Mouse (Mus musculus) c-Kit-positive CD71-positive TER-119-negative erythroid progenitor cells, embryonic 14.5 days (primary cell): Measurements from ENCODE around the gene Myo16.

ENCODE experiments used
- DNase-seq: peaks from one replicate; pipeline ENCODE4 v3.0.0-alpha.2; 2013; ENCODE audit warnings: low read depth

Myo16 gene

DNA sequence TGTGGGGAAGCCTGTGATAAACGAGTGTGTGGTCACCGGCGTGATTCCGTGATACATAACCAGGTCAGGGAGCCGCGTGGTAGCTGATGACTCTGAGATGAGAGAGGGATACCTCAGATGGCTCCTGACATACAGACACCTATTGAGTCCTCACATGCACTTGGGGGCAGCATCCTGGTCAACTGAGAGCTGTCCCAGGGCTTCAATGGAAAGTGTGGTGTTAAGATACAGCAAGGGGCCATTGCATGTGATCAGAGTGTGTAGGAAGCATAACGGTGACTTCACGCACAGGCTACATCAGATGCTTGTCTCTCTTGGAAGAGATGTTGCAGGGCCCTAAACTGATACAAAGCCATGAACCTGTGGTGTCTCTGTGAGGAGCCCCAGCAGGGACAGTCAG lies 260.2 kb downstream of the Myo16 start:
- DNase-seq: no peak

DNA sequence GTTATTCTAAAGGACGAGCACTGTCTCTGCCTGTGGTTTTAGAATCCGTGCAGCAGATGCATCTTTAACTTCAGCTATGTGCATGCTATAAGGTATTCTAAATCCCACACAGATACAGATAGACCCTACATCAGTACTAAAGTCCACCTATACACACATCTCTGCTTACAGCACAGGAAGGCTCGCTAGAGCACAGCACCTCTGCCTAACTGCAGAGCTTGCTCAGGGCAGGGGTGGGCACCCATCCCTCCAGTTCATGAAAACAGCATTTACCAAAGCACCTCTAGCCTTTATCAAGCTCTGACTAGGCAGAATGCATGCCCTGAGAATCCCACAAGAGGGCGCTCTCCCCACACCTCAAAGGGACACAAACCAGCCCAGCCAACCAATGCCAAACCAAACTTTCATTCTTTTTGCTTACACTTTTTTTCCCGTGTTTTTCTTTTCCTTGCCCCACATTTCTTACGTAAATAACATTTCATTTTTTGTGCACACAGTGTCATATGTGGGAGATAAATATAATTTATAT lies 261.0 kb downstream of the Myo16 start:
- peak; percentile 29 for DNase-seq

GRCm38 (mm10) chr8:10415288-10415687 lies 261.6 kb downstream of the Myo16 start:
- DNase-seq: no peak

DNA sequence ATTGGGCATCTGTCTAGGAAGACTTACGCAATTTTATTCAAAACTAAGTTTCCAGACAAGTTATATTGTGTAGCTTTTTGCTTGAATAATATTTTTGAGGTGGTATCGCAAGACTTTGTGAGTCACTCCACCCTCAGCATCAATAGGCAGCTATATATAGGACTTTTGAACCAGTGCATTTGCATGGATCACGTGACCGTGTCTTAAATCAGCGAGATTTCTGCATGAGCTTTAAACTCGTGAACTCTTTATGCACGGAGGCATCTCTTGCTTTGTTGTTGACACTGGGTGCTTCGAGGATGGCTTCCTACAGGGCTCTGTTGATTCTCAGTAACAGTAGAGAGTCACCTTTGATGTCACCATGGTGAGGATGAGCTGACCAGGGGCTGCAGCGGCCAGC lies 262.2 kb downstream of the Myo16 start:
- DNase-seq: no peak

- DNase-seq: no peak
Observed at GRCm38 (mm10) chr8:10416806-10417205, 263.1 kb downstream of the Myo16 start.

GRCm38 (mm10) chr8:10417281-10417680 lies 263.6 kb downstream of the Myo16 start:
- no peak for DNase-seq

GRCm38 (mm10) chr8:10418013-10418412 lies 264.3 kb downstream of the Myo16 start:
- DNase-seq: no peak

DNA sequence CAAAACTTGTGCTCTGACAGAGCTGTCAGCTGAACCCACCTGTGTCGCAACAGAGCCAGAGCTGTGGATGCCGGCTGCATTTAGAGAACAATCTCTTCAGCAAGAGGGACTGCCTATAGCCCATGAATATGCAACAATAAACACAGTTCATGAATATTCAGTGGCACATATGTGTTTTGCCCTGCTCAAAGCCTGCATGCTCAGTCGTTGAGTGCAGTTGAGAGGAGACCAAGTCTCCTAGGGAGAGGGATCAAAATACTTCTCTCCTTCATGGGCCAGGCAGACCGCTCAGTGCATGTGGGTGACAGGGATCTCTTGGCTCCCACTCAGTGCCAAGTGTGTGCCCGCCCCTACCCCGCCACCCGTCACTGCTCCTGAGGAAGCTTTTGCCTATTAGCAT lies 265.3 kb downstream of the Myo16 start:
- no peak for DNase-seq

DNA sequence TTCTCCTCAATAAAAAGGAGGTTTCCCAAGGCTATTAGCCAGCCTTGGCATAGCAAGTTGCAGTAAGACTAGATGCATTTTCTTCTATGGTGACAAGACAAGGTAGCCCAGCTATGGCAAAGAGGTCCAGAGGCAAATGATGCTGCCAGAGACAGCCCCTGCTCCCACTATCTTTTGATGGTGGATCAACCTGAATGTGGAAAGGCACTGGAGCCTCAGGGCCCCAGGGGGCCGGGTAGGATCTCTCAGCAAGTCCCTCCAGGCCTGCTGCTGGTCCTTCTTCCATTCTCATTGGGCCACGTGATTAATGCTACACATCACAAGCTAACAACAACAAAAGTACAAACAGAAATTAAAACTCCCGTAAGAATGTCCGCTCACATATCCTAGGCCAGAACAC lies 266.0 kb downstream of the Myo16 start:
- no peak for DNase-seq

DNA sequence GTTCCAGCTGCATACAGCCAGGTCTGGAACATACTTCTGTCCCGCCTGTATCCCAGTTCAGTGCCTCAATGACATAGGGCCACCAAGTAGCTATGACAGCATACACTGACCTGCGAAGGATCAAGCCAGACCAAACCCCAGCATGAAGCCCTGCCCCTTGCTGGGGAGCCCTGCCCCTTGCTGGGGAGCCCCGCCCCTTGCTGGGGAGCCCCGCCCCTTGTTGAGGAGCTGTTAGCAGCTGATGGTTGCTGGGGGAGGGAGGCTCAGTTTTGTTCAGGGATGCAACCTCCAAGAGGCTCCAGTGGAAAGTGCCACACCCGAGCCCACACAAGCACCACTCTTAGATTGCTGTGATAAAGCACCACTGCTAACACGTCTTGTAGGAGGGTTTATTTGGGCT lies 266.8 kb downstream of the Myo16 start:
- no peak for DNase-seq

- no peak for DNase-seq
Observed at GRCm38 (mm10) chr8:10421516-10422090, 267.9 kb downstream of the Myo16 start.

DNA sequence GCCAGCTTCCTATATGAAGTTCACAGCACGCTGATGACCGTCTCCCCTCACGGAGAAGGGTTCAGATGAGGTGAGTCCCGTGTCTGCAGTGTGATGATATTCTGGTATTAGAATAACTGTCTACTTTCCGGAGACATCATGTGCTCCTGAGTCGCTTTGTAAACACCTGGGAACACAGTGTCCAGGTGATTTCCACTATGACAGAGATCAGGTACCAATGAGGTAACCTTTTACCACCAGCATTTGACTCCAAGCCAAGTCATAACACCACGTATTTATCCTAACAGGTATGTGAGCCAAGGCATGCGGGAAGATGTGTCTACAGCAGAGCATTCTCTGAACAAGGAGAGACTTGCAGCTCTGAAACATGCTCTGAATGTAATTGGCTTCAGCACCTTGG lies 281.8 kb downstream of the Myo16 start:
- DNase-seq: no peak

DNA sequence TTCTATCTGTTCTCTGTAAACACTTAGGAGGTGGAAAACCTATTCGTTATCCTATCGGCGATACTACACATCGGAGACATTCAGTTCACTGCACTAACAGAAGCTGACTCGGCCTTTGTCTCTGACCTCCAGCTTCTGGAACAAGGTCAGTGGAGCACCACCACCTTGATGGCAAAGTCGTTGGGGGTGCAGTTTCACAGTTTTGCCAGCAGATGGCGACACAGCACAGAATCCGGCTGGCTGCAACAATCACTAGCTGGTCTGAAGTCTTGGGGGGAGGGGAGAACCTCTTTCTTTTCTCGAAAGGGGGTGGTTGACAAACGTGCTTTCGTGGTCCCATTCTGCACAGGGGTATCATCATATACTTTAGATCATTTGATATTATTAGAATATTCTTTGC lies 285.1 kb downstream of the Myo16 start:
- DNase-seq: peak; percentile 15

- no peak for DNase-seq
Observed at GRCm38 (mm10) chr8:10439595-10440453, 286.1 kb downstream of the Myo16 start.

GRCm38 (mm10) chr8:10442562-10442961 lies 288.9 kb downstream of the Myo16 start:
- no peak for DNase-seq

DNA sequence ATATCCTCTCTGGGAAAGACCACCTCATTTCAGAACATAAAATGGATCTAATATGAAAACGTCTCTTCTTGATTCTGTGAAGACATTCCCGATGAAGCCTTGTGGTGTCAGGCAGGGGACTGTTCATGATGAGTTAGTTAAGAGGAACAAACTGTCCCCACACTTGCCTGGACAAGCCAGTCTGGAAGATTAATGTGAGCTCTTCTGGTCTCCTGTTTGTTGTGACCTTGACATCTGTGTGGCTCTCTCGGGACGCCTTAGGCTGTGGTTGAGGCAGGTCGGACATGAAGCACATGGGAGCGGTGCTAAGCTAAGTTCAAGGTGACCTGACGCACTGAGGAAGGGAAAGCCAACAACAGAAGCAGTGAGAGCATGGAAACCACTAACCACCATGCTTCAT lies 291.3 kb downstream of the Myo16 start:
- no peak for DNase-seq

DNA sequence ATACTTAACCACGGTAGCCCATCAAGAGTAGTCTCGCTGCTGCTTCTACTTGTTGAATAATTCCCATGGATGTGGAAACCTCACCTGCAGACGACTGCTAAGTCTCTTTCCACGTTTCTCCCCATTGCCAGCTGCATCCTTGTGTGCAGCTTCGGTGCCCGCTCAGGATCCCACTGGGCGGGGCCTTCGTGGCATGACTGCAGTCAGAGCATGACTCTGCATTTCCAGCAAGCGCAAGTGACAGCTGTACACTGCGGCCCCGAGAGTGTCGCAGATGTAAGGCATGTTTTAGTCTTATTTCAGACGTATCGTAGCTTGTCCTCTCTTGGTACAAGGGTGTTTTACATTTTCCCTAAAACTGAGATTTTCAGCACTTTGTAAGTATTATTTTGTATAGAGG lies 294.8 kb downstream of the Myo16 start:
- DNase-seq: no peak

DNA sequence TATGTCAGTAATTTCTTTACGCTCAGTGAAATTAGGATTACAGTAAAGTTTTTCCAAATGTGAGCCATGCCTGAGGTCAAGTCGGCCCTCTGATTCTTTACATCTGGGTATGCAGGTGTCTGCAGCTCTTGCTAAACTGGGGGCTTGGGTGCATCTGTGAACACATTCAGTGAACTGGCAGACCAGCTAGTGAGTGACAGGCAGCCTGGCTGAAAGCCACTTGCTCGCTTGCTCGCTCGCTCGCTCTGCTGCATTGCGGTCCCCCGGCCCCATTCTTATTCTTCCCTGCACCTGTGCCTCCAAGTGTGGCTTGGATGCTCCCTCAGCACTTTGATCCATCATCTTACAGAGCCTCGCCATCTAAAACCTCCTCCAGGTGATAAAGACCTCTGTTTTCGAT lies 299.3 kb downstream of the Myo16 start:
- no peak for DNase-seq

- DNase-seq: no peak
Observed at GRCm38 (mm10) chr8:10458151-10458649, 304.5 kb downstream of the Myo16 start.

DNA sequence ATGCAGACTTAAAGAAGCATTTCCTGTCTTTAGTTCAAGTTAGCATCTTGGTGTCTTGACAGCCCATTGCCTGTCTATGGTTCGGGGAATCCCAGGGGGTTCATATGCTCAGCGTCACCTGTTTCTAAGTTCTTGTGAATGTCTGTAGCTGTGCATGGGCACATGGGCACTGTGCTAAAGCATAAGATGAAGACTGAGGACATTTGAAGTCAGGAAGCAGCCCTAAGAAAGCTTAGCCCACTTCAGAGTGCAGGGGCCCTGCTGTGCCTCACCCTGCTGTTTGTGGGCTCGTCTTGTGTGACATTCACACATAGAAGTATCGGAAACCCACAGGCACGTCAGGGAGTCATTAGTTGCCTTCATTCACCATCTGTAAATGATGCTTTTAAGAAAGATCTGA lies 308.6 kb downstream of the Myo16 start:
- no peak for DNase-seq

DNA sequence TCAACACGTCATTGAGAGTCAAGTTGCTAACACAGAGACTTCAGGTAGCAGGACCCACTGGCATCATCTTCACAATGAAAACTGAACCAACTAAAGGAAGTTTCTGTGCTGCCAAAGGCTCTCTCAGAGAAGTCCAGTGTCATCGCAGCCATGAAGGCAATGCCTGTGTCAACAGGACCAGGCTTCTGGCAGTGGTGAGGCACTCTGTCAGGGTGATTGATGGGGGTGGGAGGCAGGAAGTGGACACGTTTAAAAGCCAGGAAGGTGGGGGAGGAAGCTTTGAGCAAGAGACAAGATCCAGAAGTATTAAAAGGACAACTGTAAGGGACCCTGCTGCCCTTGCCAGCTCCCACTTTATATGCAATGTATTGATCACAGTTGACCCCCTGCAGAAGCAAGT lies 314.8 kb downstream of the Myo16 start:
- no peak for DNase-seq

GRCm38 (mm10) chr8:10469658-10470057 lies 315.9 kb downstream of the Myo16 start:
- DNase-seq: no peak

DNA sequence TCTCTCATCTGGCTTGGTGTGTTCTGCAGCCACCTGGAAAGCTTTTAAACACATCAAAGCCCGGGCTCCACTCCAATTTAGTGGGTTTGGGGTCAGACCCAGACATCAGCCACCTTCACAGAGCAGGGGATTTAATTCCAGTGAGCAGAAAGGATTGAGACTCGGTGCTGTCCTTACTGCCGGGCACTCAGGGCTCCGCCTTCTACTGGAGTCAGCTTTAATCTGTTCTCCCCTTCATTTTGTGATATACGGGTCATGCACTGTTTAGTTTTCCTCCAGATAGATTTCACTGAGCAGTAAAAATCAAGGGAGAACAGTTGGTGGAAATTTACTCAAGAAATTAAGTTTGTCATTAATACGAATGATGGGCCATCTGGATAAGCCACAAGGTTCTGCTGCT lies 316.6 kb downstream of the Myo16 start:
- DNase-seq: no peak
